Mouse (Mus musculus) MEL (cell line): ENCODE measurements around the gene Ube2o. TPM values are rescaled to one million over a fixed set of nuclear protein-coding genes. Genes with fewer than 3 reads are reported as not detected.

ENCODE experiments used
- DNase-seq: peaks from one replicate; pipeline ENCODE4 v3.0.0; 2011; ENCODE audit warnings: low read depth, low spot score
- H3K27ac ChIP-seq: 2 replicates; pipeline ENCODE4 v1.5.1; 2012; ENCODE audit warnings: low read depth, mild to moderate bottlenecking, control low read depth, low read length, moderate library complexity; ENCODE audit not compliant: control insufficient read depth
- H3K27me3 ChIP-seq, 2 experiments: fragments of 150-350 bp in 1 of 2; sonication (generic) in 1 of 2; 2 replicates each; pipeline ENCODE4 v1.6.1; 2012; ENCODE audit warnings: low read length in 2 of 2, mild to moderate bottlenecking in 2 of 2, improper control_type of control experiment in 1 of 2, moderate library complexity in 1 of 2; ENCODE audit not compliant: insufficient read depth in 2 of 2, control insufficient read depth in 1 of 2
- H3K36me3 ChIP-seq, 2 experiments: 2 replicates each; pipeline ENCODE4 v1.6.1; 2012 to 2014; ENCODE audit warnings: low read length in 2 of 2, improper control_type of control experiment in 1 of 2, inconsistent platforms in 1 of 2, mild to moderate bottlenecking in 1 of 2; ENCODE audit not compliant: insufficient read depth in 2 of 2, control insufficient read depth in 1 of 2
- H3K4me1 ChIP-seq, 2 experiments: fragments of 150-350 bp in 1 of 2; sonication (generic) in 1 of 2; 2 replicates each; pipeline ENCODE4 v1.6.1; 2012; ENCODE audit warnings: low read length in 2 of 2, improper control_type of control experiment in 1 of 2, mild to moderate bottlenecking in 1 of 2; ENCODE audit not compliant: insufficient read depth in 2 of 2, control insufficient read depth in 1 of 2
- H3K4me3 ChIP-seq, 2 experiments: fragments of 150-350 bp in 1 of 2; sonication (generic) in 1 of 2; 2 replicates each; pipeline ENCODE4 v1.5.1; 2012; ENCODE audit warnings: low read depth in 2 of 2, low read length in 2 of 2, mild to moderate bottlenecking in 2 of 2, moderate library complexity in 2 of 2, control low read depth in 1 of 2, improper control_type of control experiment in 1 of 2; ENCODE audit not compliant: control insufficient read depth in 1 of 2, insufficient read depth in 1 of 2
- H3K79me2 ChIP-seq: 2 replicates; pipeline ENCODE4 v1.6.1; 2012; ENCODE audit warnings: mild to moderate bottlenecking, low read length, moderate library complexity; ENCODE audit not compliant: control insufficient read depth, poor library complexity, insufficient read depth
- H3K9ac ChIP-seq: 2 replicates; pipeline ENCODE4 v1.6.1; 2012; ENCODE audit warnings: low read depth, mild to moderate bottlenecking, control low read depth, low read length, moderate library complexity; ENCODE audit not compliant: control insufficient read depth, poor library complexity, severe bottlenecking
- H3K9me3 ChIP-seq: fragments of 150-350 bp; sonication (generic); replicated peaks from 2 replicates; pipeline ENCODE4 v1.6.1; 2012; ENCODE audit warnings: mild to moderate bottlenecking, low read length, improper control_type of control experiment, moderate library complexity; ENCODE audit not compliant: insufficient read depth
- CHD2 ChIP-seq: IDR thresholded peaks from 2 replicates; pipeline ENCODE4 v1.6.1; 2011; ENCODE audit warnings: low read length, improper control_type of control experiment
- E2F4 ChIP-seq: IDR thresholded peaks from 2 replicates; pipeline ENCODE4 v1.6.1; 2011; ENCODE audit warnings: low read depth, low read length, improper control_type of control experiment, borderline replicate concordance
- EP300 ChIP-seq, 2 experiments: IDR thresholded peaks; 2 replicates each; pipeline ENCODE4 v1.6.1; 2011; ENCODE audit warnings: improper control_type of control experiment in 2 of 2, low read length in 2 of 2, low read depth in 1 of 2, mild to moderate bottlenecking in 1 of 2
- ETS1 ChIP-seq: IDR thresholded peaks from 2 replicates; pipeline ENCODE4 v1.6.1; 2012; ENCODE audit warnings: low read depth, mild to moderate bottlenecking, inconsistent platforms, low read length, improper control_type of control experiment, moderate library complexity
- GABPA ChIP-seq: IDR thresholded peaks from 2 replicates; pipeline ENCODE4 v1.6.1; 2012; ENCODE audit warnings: low read depth, mild to moderate bottlenecking, inconsistent platforms, low read length, improper control_type of control experiment, moderate library complexity
- KAT2A ChIP-seq: conservative IDR thresholded peaks from 2 replicates; pipeline ENCODE4 v1.6.1; 2012; ENCODE audit warnings: low read depth, low read length, improper control_type of control experiment, inconsistent platforms
- MAZ ChIP-seq: IDR thresholded peaks from 2 replicates; pipeline ENCODE4 v1.6.1; 2012; ENCODE audit warnings: low read depth, mild to moderate bottlenecking, inconsistent platforms, low read length, improper control_type of control experiment
- MXI1 ChIP-seq: IDR thresholded peaks from 2 replicates; pipeline ENCODE4 v1.6.1; 2011; ENCODE audit warnings: mild to moderate bottlenecking, low read depth, low read length, improper control_type of control experiment
- MYB ChIP-seq: IDR thresholded peaks from 2 replicates; pipeline ENCODE4 v1.6.1; 2011; ENCODE audit warnings: mild to moderate bottlenecking, low read depth, low read length, improper control_type of control experiment
- MYC ChIP-seq: IDR thresholded peaks from 2 replicates; pipeline ENCODE4 v1.6.1; 2011; ENCODE audit warnings: low read depth, mild to moderate bottlenecking, low read length, improper control_type of control experiment, moderate library complexity
- NRF1 ChIP-seq: IDR thresholded peaks from 2 replicates; pipeline ENCODE4 v1.6.1; 2014; ENCODE audit warnings: low read depth, mild to moderate bottlenecking, inconsistent platforms, low read length, improper control_type of control experiment, moderate library complexity; ENCODE audit not compliant: poor library complexity, insufficient read depth, severe bottlenecking
- POLR2A ChIP-seq, 2 experiments: IDR thresholded peaks; 2 replicates each; pipeline ENCODE4 v1.6.1; 2011 to 2012; ENCODE audit warnings: low read length in 2 of 2, mild to moderate bottlenecking in 2 of 2, control low read depth in 1 of 2, improper control_type of control experiment in 1 of 2, low read depth in 1 of 2, moderate library complexity in 1 of 2; ENCODE audit not compliant: control insufficient read depth in 1 of 2, insufficient read depth in 1 of 2, poor library complexity in 1 of 2
- POLR2AphosphoS5 ChIP-seq: IDR thresholded peaks from 2 replicates; pipeline ENCODE4 v1.6.1; 2012; ENCODE audit warnings: low read depth, borderline replicate concordance, mild to moderate bottlenecking, inconsistent platforms, low read length, moderate library complexity, mixed read lengths
- SMC3 ChIP-seq: IDR thresholded peaks from 2 replicates; pipeline ENCODE4 v1.6.1; 2011; ENCODE audit warnings: low read depth, low read length, improper control_type of control experiment
- TAL1 ChIP-seq: IDR thresholded peaks from 2 replicates; pipeline ENCODE4 v1.6.1; 2012; ENCODE audit warnings: mild to moderate bottlenecking, inconsistent platforms, low read length, moderate library complexity, mixed read lengths
- USF1 ChIP-seq: IDR thresholded peaks from 2 replicates; pipeline ENCODE4 v1.6.1; 2014; ENCODE audit warnings: low read depth, mild to moderate bottlenecking, inconsistent platforms, low read length, improper control_type of control experiment, moderate library complexity
- ZKSCAN1 ChIP-seq: IDR thresholded peaks from 2 replicates; pipeline ENCODE4 v1.6.1; 2012; ENCODE audit warnings: low read depth, mild to moderate bottlenecking, inconsistent platforms, low read length, improper control_type of control experiment, moderate library complexity
- ZMIZ1 ChIP-seq: IDR thresholded peaks from 2 replicates; pipeline ENCODE4 v1.6.1; 2012; ENCODE audit warnings: low read depth, mild to moderate bottlenecking, inconsistent platforms, low read length, improper control_type of control experiment, moderate library complexity
- ZNF384 ChIP-seq: IDR thresholded peaks from 2 replicates; pipeline ENCODE4 v1.6.1; 2012; ENCODE audit warnings: low read depth, mild to moderate bottlenecking, inconsistent platforms, low read length, improper control_type of control experiment
- polyA plus RNA-seq, 2 experiments: library from polyadenylated mRNA; stranded (reverse) in 1 of 2; unstranded in 1 of 2; fragments of >175 nt in 1 of 2; fragments of >200 nt in 1 of 2; gene quantifications; 2 replicates each; pipeline versions ENCODE4 v1.2.1 to v1.2.4; 2012; ENCODE audit warnings: low replicate concordance in 2 of 2, low read depth in 1 of 2; ENCODE audit not compliant: insufficient read length in 2 of 2, insufficient read depth in 1 of 2, missing spikeins in 1 of 2
- total RNA-seq: library from RNA; depleted of rRNA; stranded (reverse); fragments of 300-350 nt; gene quantifications from 2 replicates; pipeline ENCODE4 v1.2.3, GENCODE M21; 2012

Ube2o gene
- total and polyA plus RNA-seq, 3 experiments: 22.9 to 42.8 TPM; not detected in 1

GRCm38 (mm10) chr11:116592428-116592827 is 11.2 kb upstream of the Ube2o start (continued):
- TF ChIP-seq NRF1: no peak
- TF ChIP-seq, all 39 proteins: peak for 10

GRCm38 (mm10) chr11:116591621-116592020 is 10.4 kb upstream of the Ube2o start:
- Histone ChIP-seq H3K9ac (no peak overlapping the region), H3K27ac (no peak overlapping the region), H3K79me2 (no peaks in the 10 kb centered on the region), H3K4me1 (peaks cover 8 to 30% of the 10 kb centered on the region in 2 experiments; a peak in 3 of 4 replicates), H3K4me3 (no peak overlapping the region), H3K27me3 (no peaks in the 10 kb centered on the region), H3K9me3 (no peaks in the 10 kb centered on the region), H3K36me3 (peaks cover 0 to 10% of the 10 kb centered on the region in 2 experiments; a peak in 2 of 4 replicates)
- TF ChIP-seq E2F4: no peak
- no peak for TF ChIP-seq POLR2A (IDR thresholded peaks at IDR 0.05; ENCODE audit: control insufficient read depth in 1 of 2, insufficient read depth in 1 of 2, low read depth in 1 of 2, low read length in 2 of 2, poor library complexity in 1 of 2)
- no peak for TF ChIP-seq USF1
- no peak for TF ChIP-seq TAL1
- no peak for TF ChIP-seq SMC3
- no peak for TF ChIP-seq MAZ
- no peak for TF ChIP-seq NRF1
- TF ChIP-seq ZNF384: no peak
- TF ChIP-seq EP300 (IDR thresholded peaks at IDR 0.05; ENCODE audit: low read depth in 1 of 2, low read length in 2 of 2): no peak
- no peak for TF ChIP-seq MXI1
- no peak for TF ChIP-seq MYB
- TF ChIP-seq ETS1: no peak
- no peak for TF ChIP-seq GABPA
- TF ChIP-seq CHD2: no peak
- no peak for TF ChIP-seq KAT2A
- TF ChIP-seq ZKSCAN1: no peak
- no peak for TF ChIP-seq MYC
- no peak for DNase-seq

GRCm38 (mm10) chr11:116589574-116589973 is 8.3 kb upstream of the Ube2o start:
- no peak for DNase-seq
- TF ChIP-seq ZMIZ1: no peak
- no peak for TF ChIP-seq POLR2AphosphoS5
- Histone ChIP-seq H3K27ac (no peak overlapping the region), H3K9me3 (no peaks in the 10 kb centered on the region), H3K4me3 (no peak overlapping the region), H3K79me2 (no peaks in the 10 kb centered on the region), H3K36me3 (peaks cover 0 to 10% of the 10 kb centered on the region in 2 experiments; a peak in 2 of 4 replicates), H3K9ac (no peak overlapping the region), H3K4me1 (peaks cover 8 to 30% of the 10 kb centered on the region in 2 experiments; a peak in 3 of 4 replicates), H3K27me3 (no peaks in the 10 kb centered on the region)
